Mouse (Mus musculus) kidney, adult 2 months (tissue): ENCODE measurements around the gene Mfsd4b2. TPM values are rescaled to one million over a fixed set of nuclear protein-coding genes. Genes with fewer than 3 reads are reported as not detected.

Source experiments
- DNase-seq: peaks from one replicate; pipeline ENCODE4 v3.0.0; 2021
- H3K27ac ChIP-seq: fragments of 200-500 bp; 2 replicates; pipeline ENCODE4 v1.5.1; 2012; ENCODE audit warnings: low read depth, low read length, control low read depth, inconsistent platforms; ENCODE audit not compliant: insufficient read depth
- H3K27me3 ChIP-seq: fragments of 200-500 bp; replicated peaks from 2 replicates; pipeline ENCODE4 v1.6.1; 2012; ENCODE audit warnings: mild to moderate bottlenecking, moderate library complexity, low read length, inconsistent platforms; ENCODE audit not compliant: control insufficient read depth, insufficient read depth
- H3K36me3 ChIP-seq: fragments of 200-500 bp; 2 replicates; pipeline ENCODE4 v1.6.1; 2012; ENCODE audit warnings: mild to moderate bottlenecking, moderate library complexity, low read length, inconsistent platforms; ENCODE audit not compliant: control insufficient read depth, insufficient read depth
- H3K4me1 ChIP-seq: fragments of 200-500 bp; 2 replicates; pipeline ENCODE4 v1.6.1; 2011; ENCODE audit warnings: low read length; ENCODE audit not compliant: control insufficient read depth, insufficient read depth
- H3K4me3 ChIP-seq: fragments of 200-500 bp; 2 replicates; pipeline ENCODE4 v1.5.1; 2011; ENCODE audit warnings: mild to moderate bottlenecking, low read depth, low read length, control low read depth; ENCODE audit not compliant: insufficient read depth
- CTCF ChIP-seq: fragments of 200-500 bp; conservative IDR thresholded peaks from 2 replicates; pipeline ENCODE4 v1.5.1; 2011; ENCODE audit warnings: low read depth, mild to moderate bottlenecking, control low read depth, low read length, moderate library complexity, mixed read lengths; ENCODE audit not compliant: insufficient read depth, insufficient read length
- POLR2A ChIP-seq: fragments of 200-500 bp; IDR thresholded peaks from one replicate; pipeline ENCODE4 v1.6.1; 2011; ENCODE audit warnings: low read depth, low read length, control low read depth
- WGBS: fragments of 180-500 bp; shearing (Covaris S2); methylation state at CpG from one replicate; pipeline ENCODE4 v1.1.7; 2018; 5-methylcytosine and 5-hydroxymethylcytosine counted together
- polyA plus RNA-seq: library from polyadenylated mRNA; depleted of rRNA; stranded (reverse); fragments of >200 nt; gene quantifications from 2 replicates; pipeline ENCODE4 v1.2.3, GENCODE M21; 2012; rRNA removed

Mfsd4b2 gene
- 0.38 and 0.53 TPM in 2 replicates for polyA plus RNA-seq

DNA sequence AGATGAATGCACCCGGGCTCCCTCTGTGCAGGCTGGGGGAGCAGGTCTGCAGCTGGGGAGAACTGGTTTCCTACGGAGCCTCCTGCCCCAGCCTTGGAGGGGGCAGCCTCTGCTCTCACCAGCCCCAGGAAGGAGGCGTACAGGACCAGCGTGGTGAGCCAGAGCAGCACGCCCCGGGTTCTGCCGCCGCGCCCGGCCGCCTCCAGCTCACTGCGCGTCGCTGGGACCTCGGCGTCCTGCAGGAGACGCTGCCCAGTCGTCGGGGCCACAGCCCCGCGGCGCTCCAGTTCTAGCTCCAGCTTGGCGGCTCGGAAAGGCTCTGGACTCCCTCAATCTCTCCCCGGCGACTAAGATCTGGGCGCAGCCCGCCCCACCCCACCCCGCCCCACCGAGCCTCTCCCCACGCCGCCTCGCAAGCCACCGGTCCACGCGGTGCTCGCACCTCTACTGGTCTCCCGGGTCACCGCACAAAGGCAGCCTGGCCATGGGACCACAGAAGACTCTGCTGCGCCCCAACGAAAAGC is at the start of gene Mfsd4b2:
Mfsd4b2 (minus strand) TSS at position 308 of the 524 bp plus-strand sequence.
- no peak for TF ChIP-seq CTCF
- no peak for TF ChIP-seq POLR2A
- DNase-seq = peak; percentile 14

DNA sequence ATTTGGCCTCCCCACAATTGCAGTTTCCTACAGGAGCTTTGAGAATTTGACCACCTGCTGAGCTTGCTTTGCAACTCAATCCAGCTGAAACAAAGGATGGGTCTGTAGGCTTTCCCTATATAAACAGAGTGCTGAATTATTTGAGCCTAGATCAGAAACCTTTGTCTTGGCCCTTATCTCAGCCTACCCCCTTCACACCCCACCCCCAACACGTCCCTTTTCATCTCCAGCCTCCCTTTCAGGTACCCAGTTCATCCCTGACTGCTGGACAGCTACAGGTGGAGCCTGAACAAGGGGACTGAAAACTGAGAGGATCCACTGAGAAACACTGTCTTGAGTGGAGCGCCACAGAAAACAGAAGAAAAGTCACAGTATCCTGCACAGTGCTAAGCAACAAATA is 49.0 kb upstream of the Mfsd4b2 start:
- H3K4me3 ChIP-seq = no peak overlapping the region
- peaks cover 3% of the 10 kb centered on the region; the same call in 1 of the 2 replicates for H3K4me1 ChIP-seq
- no peak for DNase-seq
- TF ChIP-seq CTCF = no peak
- no peak for TF ChIP-seq POLR2A
- H3K27ac ChIP-seq = no peak overlapping the region
- 70% methylated on average over 2 of the region's 2 CpGs for WGBS
- peaks cover 2% of the 10 kb centered on the region; the same call in 1 of the 2 replicates for H3K36me3 ChIP-seq
- H3K27me3 ChIP-seq = no peaks in the 10 kb centered on the region

More for the DNA sequence above, at the start of gene Mfsd4b2:
- no peaks in the 10 kb centered on the region for H3K4me1 ChIP-seq
- H3K27me3 ChIP-seq = peaks cover 2% of the 10 kb centered on the region
- 2% methylated on average over 41 of the region's 41 CpGs for WGBS
- H3K36me3 ChIP-seq = no peaks in the 10 kb centered on the region
- H3K4me3 ChIP-seq = no peak within 1 kb of the TSS
- H3K27ac ChIP-seq = no peak within 1 kb of the TSS

DNA sequence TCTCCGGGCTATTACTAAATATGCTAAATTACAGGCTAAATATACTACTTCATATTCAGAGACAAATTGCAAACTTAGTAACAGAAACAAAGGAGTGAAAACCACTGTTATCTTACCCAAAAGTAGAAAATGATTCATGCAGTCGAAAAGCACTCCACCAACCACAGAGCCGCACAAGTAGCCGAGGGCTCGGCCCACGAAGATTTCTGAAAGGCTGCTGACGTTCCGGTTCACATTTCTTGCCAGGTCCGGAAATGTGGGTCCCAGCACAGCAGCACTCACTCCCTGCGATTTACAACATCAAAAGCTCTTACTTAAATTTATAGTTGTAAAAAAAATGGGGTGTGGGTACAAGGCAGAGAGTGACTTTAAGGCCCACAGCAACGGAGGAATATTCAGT is 48.3 kb upstream of the Mfsd4b2 start:
- 52% methylated on average over 11 of the region's 11 CpGs for WGBS
- no peak for DNase-seq
- no peak overlapping the region for H3K27ac ChIP-seq

GRCm38 (mm10) chr10:39967512-39967911 is 40.8 kb upstream of the Mfsd4b2 start:
- 83% methylated on average over 3 of the region's 3 CpGs for WGBS
- no peaks in the 10 kb centered on the region; the same call in 1 of the 2 replicates for H3K36me3 ChIP-seq
- peaks cover 7% of the 10 kb centered on the region; the same call in 1 of the 2 replicates for H3K4me1 ChIP-seq
- TF ChIP-seq CTCF (no peak), POLR2A (no peak)
- H3K4me3 ChIP-seq = no peak overlapping the region
- H3K27me3 ChIP-seq = no peaks in the 10 kb centered on the region
- no peak for DNase-seq
- no peak overlapping the region for H3K27ac ChIP-seq

More for the DNA sequence above, 48.3 kb upstream of the Mfsd4b2 start:
- H3K4me3 ChIP-seq = no peak overlapping the region
- TF ChIP-seq POLR2A (no peak), CTCF (no peak)
- no peaks in the 10 kb centered on the region for H3K27me3 ChIP-seq
- peaks cover 2% of the 10 kb centered on the region; the same call in 1 of the 2 replicates for H3K36me3 ChIP-seq
- H3K4me1 ChIP-seq = peaks cover 3% of the 10 kb centered on the region; the same call in 1 of the 2 replicates

DNA sequence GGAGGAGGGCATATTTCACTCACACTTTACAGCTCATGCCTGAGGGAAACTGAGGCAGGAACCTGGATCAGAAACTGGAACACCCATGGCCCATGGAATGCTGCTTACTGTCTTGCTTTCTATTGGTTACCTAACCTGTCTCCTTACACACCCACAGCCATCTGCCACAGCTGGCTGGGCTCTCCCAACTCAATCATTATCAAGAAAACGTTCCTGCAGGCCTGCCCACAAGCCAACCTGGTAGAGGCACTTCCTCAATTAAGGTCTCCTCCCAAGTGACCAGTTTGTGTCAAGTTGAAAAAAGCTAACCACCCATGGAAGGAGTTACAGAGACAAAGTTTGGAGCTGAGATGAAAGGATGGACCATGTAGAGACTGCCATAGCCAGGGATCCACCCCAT is 35.2 kb upstream of the Mfsd4b2 start:
- H3K4me3 ChIP-seq = no peak overlapping the region
- DNase-seq = no peak
- TF ChIP-seq CTCF (no peak), POLR2A (no peak)
- 26% methylated on average over 1 of the region's 1 CpGs for WGBS
- no peak overlapping the region for H3K27ac ChIP-seq
- no peaks in the 10 kb centered on the region; the same call in 1 of the 2 replicates for H3K36me3 ChIP-seq
- H3K27me3 ChIP-seq = no peaks in the 10 kb centered on the region
- H3K4me1 ChIP-seq = peaks cover 13% of the 10 kb centered on the region; the same call in 1 of the 2 replicates

- Histone ChIP-seq H3K27me3 (no peaks in the 10 kb centered on the region), H3K36me3 (no peaks in the 10 kb centered on the region), H3K27ac (peak overlapping the region; percentile 10; the same call in 1 of the 2 replicates), H3K4me3 (no peak overlapping the region), H3K4me1 (peaks cover 7% of the 10 kb centered on the region; the same call in 1 of the 2 replicates)
- no peak for DNase-seq
- 39% methylated on average over 11 of the region's 11 CpGs for WGBS
- TF ChIP-seq POLR2A = no peak
- no peak for TF ChIP-seq CTCF
Observed at GRCm38 (mm10) chr10:39960441-39960822, 33.7 kb upstream of the Mfsd4b2 start.

- under 1% methylated on average over 38 of the region's 38 CpGs for WGBS
- Histone ChIP-seq H3K4me3 (peak within 1 kb of the TSS; percentile 48), H3K36me3 (no peaks in the 10 kb centered on the region), H3K27me3 (no peaks in the 10 kb centered on the region), H3K27ac (peak within 1 kb of the TSS; percentile 55), H3K4me1 (peaks cover 6% of the 10 kb centered on the region; the same call in 1 of the 2 replicates)
- peak; percentile 99 for DNase-seq
- TF ChIP-seq CTCF = peak; percentile 85
- TF ChIP-seq POLR2A = no peak
Observed at GRCm38 (mm10) chr10:39959761-39960440, 33.2 kb upstream of the Mfsd4b2 start, which contains the start of gene Mfsd4b3. Gene Mfsd4b3, minus strand, starts transcription at chr10:39960153.
